Mouse (Mus musculus) 416B (cell line): Measurements from ENCODE around the gene Timp2.
"Not testable (repeated sequence)": the region's sequence is repeated elsewhere in the genome, so short reads cannot be mapped to it uniquely, and the experiment has no call there.

Source experiments
- DNase-seq: peaks from one replicate; pipeline ENCODE4 v3.0.0; 2011; ENCODE audit warnings: low read depth

Gene Timp2

DNA sequence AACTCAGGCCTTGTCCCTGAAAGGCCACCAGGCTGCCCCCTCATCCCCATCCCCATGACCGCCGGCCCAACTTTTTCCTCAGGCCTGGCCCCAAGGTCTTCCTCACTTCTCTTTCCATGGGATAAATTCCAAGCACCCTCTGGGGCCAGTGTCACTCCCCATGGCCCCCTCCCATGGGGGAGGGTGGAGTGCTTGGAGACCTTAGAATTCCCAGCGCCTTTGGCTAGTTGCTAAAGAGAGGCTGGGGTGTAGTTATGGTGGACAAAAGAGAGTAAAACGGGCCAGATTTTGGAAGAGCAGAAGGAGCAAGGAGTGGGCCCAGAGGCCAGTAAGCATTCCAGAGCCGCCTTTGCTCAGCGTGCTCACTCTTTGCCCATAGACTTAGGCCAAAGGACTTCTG, at the start of gene Timp2:
Timp2 (minus strand) TSS at position 101 of the 400 bp plus-strand sequence.
- DNase-seq: no peak

DNA sequence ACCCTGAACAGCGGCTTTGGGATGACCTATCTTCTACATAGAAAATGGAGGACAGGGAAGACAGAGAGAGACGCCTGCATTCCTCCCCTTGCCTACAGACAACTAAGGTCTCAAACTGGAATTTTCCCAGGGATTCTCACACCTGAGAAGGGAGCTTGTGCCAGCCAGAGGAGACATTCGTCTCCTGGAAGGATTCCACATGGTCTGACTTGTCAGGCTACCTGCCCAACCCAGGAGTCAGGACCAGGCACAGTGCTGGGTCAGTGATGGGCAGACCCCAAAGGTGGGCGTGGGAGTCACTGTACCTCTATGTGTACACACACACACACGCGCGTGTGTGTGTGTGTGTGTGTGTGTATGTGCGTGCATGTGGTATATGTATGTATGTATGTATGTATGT, 49.8 kb upstream of the Timp2 start:
- no peak for DNase-seq

DNA sequence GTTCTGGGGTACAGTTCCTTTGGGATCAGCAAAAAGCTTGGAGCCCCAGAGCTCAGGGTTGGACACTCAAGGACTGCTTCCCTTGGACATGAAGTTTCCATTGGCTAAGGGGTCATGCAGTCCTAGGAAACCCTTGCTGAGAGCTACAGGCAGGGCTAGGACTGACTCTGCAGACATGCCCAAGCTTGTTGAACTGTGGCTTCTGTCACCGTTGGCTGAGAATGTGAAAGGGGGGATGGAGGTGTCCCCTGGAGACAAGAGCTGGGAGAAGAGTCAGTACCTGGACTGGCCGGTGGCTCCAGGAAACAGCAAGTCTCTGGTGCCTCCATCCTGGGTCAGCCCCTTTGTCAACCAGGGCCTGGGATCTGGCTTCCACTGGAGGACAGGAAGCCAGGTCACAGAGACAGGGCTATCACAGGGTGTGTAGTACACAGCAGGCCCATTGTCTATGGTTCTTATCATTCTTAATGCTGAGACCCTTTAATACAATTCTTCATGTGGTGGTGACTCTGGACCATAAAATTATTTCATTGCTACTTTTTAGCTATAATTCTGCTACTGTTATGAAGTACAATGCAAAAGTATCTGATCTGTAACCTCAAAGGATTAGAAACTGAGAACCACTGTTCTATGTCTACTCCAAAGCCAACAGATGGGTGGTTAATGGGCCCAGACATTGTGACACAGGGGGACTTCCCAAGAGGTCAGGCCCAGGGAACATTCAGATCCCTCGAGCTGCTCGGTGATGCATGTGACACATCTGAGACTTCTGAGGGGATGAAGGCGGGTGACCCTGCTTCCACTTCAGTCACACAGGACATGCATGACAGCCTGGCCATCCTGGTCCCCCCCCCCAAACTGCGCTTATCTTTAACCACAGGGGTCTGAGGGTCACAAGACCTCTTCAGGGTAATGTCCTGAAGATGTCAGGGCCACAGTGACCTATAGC, 48.7 kb upstream of the Timp2 start:
- no peak for DNase-seq

DNA sequence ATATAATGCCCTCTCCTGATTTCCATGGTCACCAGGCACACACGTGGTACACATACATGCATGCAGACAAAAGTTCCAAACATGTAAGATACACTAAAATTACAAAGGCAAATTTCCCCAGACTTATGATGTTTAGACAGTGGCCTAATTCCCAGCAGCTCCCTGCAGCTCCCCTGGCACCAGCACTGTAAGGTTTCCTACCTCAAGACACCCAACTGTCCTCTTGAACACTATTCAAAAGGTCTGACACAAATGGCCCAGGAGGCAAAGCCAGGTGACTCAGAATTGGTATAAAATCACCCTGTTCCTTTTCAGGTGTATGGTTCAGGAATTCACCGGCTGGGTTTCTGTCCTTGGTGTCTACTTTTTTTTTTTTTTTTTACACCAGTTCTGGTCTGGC, 47.6 kb upstream of the Timp2 start:
- no peak for DNase-seq

DNA sequence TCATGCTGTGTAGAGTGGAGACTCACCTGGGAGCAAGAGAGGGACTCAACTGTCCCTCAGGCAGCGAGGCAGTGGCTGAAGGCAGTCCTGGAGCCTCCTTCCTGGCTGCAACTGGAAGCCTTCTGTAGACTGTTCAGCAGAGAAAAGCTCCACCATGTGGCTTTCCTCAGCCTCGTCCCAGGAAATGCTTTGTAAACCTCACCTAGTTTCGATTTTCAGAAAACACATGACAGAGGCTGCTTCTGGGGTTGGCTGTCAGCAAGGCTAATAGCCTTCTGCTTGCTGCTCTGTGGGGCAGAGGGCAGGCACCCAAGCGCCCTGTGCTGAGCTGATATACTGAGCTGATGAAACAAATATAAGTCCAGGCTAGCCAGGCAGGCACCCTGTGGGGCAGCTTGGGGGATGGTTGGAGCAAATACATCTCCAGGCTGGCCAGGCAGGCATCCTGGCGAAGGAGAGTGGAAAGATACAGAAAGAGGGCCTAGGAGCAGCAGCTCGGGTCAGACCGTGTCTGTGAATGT, 46.3 kb upstream of the Timp2 start, which contains the start of gene Lgals3bp:
Lgals3bp (minus strand) TSS at position 333 of the 521 bp plus-strand sequence.
- DNase-seq: peak; percentile 62

DNA sequence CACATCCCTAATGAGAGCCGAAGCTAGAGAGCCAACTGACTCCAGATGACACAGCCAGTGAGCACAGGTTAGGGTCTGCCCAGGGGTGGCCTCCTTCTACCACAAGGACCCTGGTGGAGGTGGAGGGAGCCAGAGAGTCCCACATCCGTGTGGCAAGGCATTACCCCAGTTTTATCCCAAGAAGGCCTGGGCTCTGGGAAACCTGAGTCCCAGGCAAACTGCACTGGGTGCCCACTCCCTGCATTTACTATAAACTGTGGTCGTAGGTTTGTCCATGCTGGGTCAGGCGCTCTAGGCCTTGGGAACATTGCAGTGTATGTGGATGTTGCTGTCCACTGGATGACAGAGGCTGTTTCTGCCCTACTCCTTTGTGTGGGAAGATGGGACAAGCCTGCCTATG, 45.7 kb upstream of the Timp2 start:
- DNase-seq: no peak

DNA sequence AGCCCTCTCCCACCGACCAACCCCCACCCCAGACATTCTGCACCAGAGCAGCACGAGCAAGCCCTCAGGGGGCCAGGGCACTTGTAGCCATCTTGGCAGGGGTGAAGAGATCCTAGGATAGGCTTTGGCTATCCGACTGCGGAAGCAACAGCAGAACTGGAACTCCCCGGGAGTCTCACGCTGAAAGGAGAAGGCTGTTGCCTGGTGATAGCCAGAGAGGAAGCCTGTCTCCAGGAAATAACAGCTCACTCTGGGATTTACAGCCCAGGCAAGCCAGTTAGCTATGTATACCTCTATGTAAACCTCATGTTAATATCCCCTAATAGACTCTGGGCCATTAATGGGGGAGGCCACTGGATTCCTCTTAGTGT, 45.0 kb upstream of the Timp2 start:
- no peak for DNase-seq

DNA sequence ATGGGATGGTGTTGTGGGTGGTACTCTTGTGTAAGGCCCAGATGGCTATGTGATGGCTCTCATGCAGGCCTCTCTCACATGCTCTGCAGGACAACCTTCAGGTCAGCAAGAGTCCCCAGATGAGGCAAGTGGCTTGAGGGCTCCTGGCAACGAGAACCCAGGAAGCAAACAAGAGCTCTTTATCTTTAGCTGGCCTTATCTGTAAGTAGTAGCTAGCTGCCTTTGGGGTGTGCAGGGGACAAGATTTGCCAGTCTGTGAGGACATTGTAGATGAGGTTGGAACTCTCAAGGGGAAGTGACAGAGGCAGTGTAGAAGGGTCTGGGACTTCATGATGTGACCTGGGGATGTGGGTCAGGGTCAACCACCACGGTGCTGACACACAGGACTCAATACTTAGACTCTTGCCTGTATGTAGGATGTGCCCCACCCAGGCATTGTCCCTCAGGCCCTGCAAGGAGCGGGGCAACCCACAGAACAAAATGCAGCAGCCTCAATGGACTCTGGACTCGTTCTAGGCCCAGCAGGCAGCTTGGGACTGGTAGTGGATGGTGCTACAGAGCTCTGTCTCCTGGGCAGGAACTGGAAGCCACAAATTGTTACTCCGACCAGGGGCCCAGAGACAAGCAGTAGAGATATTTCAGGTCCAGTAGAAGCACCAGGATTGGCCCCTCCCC, 44.5 kb upstream of the Timp2 start:
- no peak for DNase-seq

DNA sequence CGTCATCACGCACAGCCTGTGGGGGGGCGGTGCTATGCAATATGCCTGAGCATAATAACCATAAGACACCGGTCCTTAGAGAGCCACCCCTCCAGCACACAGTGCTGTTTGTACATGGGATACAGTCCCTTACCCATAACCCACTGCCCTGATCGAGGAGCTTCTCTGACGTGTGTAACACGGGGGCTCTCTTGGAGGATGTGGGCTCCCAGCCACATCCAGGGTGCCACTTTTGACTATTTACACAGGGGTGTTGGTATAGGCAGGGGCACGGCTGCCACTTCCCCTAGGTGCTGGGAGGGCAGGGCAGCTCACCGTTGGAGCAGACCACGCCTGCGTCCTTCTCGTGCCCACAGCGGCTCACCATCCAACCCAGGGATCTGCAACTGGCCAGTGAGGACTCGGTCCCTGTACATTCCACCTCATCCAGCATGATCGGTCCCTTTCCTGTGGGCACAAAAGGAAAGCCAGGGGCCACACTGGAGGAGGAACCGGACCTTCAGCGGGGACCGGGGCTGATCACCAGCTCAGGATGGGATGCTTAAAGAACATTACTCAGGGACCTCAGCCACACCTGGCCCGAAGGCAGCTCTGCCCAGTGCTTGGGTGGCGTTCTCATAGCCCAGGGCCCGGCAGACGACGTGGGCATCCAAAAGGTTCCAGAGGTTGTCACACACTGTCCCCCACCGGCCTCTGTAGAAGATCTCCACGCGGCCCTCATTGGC, 42.4 kb upstream of the Timp2 start:
- DNase-seq: peak; percentile 36

DNA sequence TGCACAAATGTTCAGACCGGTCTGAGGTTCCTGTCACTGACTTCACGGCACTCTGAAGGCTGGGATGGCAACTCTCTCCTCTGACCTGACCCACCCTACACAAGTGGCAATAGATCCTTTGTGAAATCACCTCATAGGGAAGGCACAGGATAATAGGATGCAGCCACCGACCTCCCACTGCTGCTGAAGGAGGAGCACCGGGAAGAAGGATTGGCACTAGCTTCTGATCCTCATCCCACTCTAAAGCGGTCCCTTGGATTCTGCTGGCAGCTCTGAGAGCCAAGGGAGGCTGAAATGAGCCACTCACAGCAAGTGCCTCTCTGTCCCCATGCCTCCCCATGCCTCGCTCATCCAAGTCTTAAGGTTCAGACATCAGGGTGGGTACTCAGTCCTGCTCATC, 39.0 kb upstream of the Timp2 start:
- no peak for DNase-seq

DNA sequence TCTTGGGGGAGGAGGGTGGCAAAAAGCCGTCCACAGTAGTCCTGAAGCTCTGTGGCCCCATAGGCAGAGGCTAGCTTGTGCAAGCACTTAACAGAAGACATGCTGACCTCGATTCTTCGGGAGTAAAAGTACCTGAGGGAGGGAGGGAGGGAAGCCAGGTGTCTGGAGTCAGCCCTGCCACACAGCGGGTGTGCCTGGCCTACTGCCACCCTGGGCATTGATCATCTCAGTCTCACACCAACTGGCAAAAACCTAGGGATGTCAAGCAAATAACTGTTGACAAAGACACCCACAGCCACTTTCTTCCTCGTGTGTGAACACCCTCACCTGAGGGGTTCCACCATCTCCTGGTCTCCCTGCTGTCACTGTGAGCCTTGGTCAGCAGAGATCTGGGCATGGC, 38.5 kb upstream of the Timp2 start:
- no peak for DNase-seq

DNA sequence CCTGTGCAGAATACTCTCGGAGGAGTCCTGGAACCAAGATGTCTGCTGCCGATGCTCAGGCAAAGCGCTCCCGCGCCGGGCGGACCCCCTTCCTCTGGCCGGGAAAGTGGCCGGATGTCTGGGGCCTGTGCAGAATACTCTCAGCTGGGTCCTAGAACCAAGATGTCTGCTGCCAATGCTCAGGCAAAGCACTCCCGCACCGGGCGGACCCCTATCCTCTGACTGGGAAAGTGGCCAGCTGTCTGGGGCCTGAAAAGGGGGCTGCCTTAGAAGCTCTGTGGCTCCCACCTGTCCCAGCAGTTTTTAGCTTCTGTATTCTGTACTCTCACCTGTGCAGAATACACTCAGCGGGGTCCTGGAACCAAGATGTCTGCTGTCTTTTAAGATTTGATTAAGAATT, 32.3 kb upstream of the Timp2 start:
- DNase-seq: not testable (repeated sequence)

DNA sequence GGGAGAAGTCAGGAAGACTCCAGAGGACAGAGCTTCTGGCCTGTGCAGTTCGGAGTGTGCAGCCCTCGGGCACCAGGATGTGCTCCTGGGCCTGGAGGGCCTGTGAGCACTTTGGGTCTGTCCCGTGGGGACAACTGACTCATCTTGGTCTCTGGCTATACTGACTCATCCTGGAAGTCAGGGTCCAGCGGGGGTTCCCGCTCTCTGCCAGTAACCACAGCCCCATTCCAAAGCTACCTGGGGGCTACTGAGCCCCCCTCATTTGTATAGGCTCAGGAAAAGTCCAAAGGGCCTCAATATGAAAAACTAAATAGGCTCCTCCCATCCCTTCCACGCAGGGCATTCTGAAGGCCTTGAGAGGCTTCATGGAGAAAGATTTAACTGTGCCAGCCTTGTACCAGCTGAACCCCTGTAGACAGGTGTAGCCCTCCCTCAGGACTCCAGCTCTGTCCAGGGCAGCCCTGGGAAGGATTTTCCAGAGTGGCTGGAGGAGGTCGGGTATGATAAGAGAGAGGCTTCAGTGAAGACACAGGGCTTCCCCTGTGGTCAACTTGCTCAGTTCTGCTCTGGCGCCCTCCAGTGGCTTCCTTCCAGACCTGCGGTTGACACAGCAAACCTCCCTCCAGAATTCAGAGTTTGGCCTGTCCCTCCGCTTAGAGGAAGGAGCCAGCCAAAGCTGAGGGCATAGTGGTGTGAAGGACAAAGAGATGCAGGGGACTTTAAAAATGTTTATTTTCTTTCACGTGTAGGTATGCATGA, 23.9 kb upstream of the Timp2 start:
- peak; percentile 82 for DNase-seq

DNA sequence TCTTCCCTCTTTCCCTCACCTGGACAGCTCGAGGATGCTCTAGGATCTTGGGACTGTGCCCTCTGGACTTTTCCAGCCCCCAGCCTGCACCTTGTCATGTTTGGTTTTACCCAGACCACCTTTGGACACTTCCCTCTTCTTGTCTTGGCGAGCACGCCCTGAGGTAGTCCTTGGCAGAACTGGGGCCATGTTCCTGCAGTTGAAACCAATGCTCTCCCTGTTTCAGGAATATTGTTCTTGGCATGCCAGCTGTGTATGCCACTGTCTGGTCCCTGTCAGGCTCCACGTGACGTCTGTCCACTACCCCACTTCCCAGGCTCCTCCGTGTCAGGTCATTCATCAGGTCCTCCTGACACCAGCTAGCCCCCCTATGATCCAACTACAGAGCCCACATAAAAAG, 23.1 kb upstream of the Timp2 start:
- DNase-seq: no peak

DNA sequence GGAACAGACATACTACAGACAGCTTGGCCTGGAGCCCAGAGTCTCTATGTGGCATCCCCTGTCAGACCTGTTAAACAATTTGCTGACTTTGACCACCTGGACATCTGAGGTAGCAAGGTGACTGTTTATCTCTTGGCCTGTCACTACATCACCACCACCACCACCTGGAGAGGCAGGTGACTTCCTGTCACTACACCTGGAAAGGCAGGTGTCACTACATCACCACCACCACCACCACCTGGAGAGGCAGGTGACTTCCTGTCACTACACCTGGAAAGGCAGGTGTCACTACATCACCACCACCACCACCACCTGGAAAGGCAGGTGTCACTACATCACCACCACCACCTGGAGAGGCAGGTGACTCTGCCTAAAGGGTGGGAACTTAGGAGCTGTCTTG, 20.8 kb upstream of the Timp2 start:
- DNase-seq: not testable (repeated sequence)

DNA sequence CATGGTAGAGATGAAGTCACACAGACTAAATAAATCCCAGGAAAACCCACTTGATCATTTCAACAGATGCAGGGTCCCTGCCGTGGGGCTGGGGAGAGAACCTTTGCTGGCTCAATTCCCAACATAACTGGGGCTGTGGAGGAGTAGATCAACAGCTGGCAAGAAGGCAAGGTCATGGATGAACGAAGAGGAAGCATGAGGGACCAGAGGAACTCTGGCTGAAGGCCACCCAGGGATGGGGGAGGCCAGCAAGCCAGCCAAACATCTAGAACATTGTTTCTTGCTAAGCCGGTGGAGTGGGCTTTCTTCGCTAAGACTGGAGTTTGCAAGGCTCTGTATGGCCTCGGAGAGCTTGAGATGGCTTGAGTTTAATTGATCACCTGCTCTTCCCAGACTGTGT, 20.3 kb upstream of the Timp2 start:
- DNase-seq: no peak

DNA sequence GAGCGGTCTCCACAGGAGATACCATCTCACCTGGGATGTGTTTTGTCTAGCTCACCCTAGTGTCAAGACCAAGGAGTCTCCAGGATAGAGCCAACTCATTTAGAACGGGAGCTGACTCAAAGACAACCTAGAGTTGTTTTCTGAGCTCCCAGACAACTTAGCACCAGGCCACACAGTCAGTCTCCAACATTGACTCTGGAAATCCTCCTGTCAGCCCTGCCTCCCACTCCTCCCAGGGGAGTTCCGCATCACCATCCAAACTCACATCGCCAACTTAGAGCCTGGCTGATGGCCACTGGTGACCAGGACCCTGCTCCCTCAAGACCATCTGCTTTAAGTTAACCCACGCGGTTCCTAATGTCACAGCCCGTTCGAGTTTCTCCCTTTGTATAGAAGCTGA, 19.9 kb upstream of the Timp2 start:
- no peak for DNase-seq

DNA sequence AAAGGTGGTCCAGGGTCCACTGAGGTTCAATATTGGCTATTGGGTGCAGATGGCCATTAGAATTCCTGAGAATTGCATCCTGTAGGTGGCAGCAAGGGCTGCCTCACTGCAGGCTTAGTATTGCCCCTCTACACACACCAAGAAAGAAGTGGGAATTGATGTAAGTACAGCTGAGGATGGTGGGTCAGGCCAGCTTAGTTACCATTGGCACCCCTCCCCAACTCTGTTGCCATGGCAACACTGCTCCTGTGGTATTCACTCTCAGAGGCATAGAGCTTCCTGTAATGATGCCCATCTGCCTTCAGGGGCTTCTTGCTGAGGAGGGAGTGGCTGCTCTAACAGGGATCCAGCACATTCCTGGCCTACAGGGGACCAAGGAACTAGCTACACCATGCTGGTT, 19.5 kb upstream of the Timp2 start:
- DNase-seq: no peak

DNA sequence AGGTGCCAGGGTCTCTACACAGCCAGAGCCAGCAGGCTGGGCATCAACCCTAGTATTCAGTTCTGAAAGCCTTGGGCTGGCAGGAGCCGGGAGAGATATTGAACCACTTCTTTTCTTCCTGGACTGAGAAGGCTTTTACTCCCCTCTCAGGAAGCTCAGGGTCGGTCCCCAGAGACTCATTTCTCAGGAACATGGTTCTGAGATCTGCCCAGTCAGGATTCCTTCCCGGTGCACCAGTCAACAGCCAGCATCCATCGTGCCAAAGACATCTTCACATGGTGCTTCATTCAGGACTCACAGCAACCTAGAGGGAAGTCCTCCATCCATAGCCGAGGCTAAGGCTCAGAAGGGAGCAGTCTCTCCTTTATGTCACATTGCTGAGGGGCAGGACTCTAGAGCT, 19.0 kb upstream of the Timp2 start:
- DNase-seq: no peak

DNA sequence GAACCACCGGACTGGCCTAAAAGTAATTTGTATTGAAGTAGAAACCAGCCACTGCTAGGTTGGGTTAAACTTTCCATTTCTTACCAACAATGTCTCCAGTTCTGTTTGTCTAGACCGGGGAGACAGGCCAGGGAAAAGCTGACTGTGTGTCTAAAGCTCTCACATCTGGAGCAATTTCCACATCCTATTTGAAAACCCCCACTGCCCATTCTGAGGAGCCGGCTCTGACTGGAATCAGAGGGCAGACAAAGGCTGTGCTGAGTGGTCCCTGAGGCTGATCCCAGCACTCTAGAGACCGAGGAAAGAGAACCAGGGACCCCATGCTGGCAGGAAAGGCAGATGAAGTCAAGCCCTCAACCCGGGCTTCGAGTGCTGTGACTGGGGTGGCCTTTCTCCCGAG, 17.1 kb upstream of the Timp2 start:
- no peak for DNase-seq

DNA sequence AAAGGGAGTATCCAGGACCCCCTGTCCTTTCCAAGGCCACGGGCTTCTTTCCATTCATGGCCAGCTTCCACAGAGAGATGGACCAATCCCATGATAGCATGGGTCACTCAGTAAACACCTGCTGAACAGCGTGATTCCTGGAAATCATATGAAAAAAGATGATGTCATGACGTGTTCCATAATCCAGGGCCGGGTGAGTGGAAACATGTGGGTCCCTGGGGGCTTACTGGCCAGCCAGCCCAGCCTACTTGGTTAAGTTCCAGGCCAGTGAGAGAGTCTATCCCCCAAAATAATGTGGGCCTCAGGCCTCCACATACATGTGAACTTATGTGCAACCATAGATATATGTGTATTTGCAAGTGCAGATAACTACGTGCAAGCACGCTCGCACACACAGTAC, 16.3 kb upstream of the Timp2 start:
- no peak for DNase-seq

DNA sequence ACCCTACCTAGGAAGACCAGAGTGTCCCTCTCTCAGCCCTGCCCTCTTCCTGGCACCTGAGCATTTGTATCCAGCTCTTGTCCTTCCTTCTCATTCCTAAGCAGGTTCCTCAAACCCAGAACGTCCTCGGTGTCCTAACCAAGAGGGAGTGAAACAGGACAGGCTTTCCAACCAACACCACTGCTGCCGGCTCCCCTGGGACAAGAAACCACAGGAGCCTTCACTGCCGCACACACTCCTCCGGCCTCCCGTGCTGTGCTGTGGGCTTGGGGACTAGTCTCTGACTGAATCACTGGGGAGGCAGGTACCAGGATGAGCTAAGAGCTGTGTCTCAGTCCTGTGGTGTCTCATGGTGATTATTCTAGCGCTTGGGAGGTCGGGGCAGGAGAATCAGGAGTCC, 14.1 kb upstream of the Timp2 start:
- DNase-seq: no peak
